Mouse (Mus musculus) heart, postnatal 0 days (tissue): ENCODE results near the gene Slc1a3.

Source experiments
- CTCF ChIP-seq: IDR thresholded peaks from 2 replicates; pipeline ENCODE4 v1.5.1; 2016; ENCODE audit warnings: antibody characterized with exemption, control low read depth, low read depth
- EP300 ChIP-seq: IDR thresholded peaks from 2 replicates; pipeline ENCODE4 v1.6.1; 2016; ENCODE audit warnings: antibody characterized with exemption, low read depth

DNA sequence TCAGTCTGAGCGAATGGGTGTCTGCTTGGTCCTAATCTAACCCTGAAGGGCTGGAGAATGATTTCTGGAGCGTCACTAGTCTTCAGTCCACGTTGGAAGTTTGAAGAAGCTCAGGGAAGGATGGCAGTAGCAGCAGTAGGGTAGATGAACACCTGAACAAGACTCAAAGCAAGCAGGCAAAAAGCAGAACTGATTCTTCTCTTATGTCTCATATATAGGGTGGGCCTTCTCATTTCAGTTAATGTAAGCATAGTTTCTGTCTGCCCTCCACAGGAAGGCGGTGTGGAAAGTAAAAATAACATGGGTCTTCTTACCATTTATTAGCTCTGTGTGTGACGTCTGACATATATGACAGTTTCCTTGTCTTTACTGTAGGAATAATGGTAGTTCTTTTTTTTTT lies 122.5 kb downstream of the Slc1a3 start:
- TF ChIP-seq CTCF: no peak
- no peak for TF ChIP-seq EP300
